Mouse (Mus musculus) spleen, postnatal 14 days (tissue): ENCODE measurements around the gene Cntnap1.

Experiments
- DNase-seq, 2 experiments: peaks; one replicate each; pipeline ENCODE4 v3.0.0; 2021 to 2022; ENCODE audit warnings: low spot score in 2 of 2

Cntnap1 gene

DNA sequence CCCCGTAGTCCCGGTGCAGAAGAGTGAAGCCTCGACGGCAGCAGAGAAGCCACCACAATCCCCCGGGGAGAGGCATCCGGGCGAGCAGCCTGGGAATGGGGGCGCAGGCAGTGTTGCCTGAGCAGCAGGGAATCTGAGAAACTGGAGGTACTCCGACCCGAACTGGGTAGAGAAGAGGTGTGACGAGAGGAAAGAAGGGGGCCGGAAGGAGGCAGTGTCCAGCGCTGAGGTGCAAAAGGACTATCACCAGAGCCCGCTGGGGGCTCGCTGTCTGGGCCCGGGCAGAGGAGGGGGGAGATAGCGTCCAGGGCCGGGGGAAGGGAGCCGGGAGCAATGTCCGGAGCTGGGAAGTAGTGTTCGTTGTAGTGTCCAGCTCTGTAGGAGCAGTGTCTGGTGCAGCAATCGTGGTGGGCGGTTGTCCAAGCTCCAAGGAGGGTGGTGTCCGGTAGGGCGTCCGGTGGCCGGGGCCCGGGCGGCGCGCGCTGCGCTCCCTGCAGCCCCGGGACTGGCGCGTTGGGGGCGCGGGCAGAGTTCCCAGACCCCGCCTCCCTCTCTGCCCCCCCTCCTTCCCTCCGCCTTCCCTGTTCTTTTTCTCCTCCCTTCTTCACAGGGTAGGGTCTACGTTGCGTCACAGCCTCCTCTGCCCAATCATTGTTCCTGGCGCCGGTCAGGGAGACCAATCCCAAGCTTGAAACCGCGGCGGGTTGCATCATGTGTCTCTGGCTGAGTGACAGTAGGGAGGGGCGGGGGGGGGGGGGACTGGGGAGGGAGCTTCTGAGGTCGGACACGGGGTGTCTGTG is 688 bp downstream of the Cntnap1 start, which contains the start of gene Plekhh3:
Gene Plekhh3 (minus strand): TSS at position 541 of the 800 bp plus-strand sequence.
- DNase-seq = peak; percentile 56 to 60

DNA sequence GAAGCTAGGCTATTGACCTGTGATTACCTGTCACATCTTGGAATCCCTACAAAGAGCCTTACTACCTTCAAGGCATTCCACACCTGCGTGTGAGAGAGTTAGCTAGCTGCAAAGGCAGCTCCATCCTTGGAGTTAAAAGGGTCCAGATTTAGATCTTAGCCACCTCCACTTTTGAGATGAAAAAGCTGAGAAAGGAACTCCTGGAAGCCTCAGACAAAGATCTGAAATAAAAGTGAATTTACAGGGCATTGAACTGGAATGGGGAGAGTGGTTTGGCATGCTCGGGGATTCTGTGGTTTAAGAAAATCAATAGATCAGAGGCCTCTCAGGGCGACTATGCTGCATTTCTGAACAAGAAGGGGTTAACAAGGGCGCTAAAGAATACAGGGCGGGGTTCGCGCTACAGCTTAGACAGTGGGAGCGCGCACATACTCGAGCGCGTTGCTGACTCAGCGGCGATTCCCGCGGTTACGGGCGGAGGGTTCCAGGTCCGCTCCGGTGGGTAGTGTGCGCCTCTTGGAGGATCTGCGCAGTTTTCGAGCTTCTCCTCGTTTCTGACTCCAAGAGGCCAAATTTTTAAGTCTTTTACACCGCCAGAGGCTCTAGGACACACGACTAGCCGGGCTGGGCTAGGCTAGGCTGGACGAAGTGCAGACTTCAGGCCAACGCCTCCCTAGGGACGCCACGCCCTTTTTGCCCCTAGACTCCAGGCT is 1.6 kb downstream of the Cntnap1 start:
- no peak for DNase-seq

DNA sequence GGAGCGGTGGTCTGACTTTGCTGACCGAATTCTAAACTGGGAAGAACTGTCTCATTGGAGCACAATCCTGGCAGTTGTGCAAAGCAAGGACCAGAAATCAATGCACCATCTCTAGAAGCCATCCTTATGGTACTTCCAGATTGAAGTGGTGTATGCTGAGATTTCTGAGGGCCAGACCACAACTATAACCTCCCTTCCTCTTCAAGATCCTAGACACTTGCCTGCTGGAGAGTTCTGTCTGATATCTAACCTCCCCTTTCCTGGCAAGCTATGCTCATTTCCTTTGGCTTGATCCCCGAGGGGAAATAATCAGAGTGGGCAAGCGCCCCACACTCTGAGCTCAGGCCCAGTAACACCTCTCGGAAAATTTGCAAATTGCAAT is 2.1 kb downstream of the Cntnap1 start:
- no peak for DNase-seq

DNA sequence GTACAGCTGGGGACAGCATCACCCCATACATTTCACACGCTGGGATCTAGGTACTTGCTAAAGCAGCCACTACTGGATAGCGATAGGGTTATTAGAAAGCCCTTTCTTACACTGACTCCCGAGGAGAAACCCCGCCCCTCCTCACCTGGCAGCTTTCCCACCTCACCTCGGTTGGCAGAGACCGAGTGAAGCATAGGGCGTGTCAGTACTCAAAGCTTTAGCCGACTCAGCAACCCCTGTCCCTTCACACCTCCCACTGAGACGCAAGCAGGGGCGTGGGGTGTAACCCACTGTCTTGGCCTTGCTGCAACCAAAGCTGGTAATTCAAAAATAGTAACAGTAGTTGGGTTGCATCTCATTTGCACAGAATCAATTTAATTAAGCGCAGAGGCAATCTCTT is 2.8 kb downstream of the Cntnap1 start:
- no peak for DNase-seq

DNA sequence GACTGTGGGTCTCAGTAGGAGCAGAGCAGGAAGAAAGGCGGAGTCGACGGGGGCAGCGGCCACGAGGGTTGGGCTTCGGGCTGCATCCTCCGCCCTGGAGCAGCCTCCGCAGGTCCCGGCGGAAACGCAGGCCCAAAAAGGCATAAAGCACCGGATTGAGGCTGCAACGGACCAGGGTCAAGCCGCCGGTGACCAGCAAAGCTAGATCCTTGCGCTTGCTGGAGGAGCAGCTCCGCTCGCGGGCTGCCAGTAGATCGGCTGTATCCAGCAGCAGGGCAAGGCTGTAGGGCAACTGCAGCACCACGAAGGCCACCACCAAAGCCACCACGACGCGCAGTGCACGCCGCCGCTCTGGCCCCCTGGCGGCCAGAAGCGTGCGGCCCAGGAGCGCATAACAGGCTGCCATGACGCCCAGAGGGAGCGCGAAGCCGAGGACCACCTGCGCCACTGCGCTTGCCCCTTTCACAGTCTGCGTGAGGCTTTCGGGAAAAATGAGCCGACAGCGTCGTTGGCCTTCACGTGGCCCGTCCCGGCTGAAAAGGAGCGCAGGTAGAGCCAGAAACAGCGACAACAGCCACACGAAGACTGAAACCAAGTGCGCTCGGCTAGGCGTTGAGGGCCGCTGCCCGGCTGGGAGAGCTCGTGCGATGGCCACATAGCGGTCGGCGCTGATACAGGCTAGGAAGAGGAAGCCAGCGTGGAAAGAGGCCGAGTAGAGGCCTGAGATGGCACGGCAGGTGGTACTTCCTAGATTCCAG is 3.5 kb downstream of the Cntnap1 start:
- peak; percentile 48 to 69 for DNase-seq

DNA sequence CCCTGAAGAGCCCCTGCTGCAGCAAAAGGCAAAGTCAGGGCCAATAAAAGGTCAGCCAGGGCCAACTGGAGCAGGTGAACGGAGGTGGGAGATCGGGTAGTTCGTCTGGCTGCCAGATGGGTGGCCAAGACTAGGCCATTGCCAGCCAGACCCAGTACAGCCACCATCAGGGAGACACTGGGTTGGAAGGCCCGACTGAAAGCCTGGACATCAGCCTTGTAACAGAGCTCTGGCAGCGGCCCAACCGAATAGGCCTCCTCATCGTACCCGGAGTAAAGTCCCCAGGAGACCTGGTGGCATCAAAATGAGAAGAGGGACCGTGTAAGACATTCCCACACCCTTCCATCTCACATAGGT is 4.0 kb downstream of the Cntnap1 start:
- DNase-seq = no peak

DNA sequence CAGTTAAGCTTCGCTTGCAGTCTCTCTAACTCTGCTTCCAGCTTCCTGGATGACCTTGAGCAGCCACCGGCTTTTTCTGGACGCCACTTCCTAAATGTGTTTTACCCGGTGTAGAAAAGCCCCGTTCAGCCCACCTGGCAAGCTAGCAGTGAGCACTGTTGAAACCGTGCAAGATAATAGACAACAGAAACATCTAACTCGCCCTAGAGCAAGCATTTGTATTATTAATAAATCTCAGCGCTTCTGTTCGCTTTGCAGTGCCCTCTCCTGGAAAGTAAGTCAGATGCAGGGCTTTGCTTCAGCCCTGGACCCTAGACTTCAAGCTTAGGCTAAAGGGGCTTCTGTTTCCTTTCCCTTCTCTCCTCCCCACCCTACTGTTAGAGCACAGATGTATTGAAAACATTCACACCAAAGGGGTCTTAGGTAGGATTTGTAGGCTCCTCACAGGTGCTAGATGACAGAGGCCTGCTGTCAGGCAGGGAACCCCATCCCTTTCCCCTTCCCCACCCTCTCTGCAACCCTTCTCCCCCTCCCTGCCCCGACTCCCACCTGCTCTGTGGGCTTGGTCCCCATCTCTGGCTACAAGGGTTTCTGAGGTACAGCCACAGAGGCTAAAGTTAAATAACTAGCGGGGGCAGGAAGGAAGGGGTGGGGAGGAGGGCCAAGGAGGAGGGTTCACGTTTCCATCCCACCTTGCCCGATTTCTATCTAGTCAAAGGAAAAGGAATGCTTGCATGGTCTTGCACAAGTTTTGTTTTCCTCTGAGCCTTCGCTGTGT is 4.7 kb downstream of the Cntnap1 start, which contains the start of gene Ccr10:
Gene Ccr10 (minus strand): TSS at position 593 of the 778 bp plus-strand sequence.
- DNase-seq = no peak

DNA sequence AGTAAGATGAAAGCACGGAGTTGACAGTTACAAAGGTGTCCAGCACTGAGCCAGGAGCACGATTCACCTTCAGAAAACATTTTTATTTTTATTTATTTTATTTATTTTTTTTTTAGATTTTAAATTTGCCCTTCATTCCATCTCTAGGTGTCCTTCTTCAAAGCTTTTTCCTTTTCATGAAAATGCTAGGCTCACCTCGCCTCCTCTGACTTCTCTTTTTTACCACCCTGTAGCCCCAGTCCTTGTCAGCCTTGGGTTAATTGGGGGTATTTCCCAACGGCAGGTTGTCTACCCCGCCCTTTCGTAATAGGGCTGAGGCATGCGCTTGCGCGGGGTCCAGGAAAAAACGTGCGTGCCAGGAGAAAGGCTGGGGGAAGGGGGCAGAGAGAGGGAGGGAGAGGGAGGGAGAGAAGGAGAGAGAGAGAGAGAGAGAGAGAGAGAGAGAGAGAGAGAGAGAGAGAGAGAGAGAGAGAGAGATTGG is 5.4 kb downstream of the Cntnap1 start:
- DNase-seq = no peak

DNA sequence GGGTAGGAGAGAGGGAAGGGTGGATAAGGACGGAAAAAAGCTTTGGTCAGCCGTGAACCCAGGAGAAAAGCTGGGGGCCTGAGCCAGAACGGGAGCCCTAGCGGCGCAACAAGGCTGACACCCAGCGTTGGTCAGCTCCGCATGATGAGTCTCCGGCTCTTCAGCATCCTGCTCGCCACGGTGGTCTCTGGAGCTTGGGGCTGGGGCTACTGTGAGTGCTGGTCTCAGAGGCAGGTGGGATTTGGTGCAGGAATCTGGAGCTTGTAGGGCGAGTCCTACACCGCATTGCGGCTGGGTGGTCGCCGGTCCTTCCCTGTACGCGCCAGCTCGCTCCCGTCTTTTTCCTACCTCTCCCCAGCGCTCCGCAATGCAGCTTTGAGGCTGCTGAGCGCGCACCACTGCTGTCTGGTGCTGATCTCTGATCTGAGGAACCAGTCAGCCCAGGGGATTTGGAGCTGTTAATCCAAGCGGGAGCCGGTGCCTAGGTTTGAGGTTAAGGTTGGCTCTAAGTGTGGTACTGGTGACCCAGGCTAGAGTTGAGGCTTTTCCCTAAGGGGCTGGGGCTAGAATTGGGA is 5.9 kb downstream of the Cntnap1 start:
- no peak for DNase-seq

DNA sequence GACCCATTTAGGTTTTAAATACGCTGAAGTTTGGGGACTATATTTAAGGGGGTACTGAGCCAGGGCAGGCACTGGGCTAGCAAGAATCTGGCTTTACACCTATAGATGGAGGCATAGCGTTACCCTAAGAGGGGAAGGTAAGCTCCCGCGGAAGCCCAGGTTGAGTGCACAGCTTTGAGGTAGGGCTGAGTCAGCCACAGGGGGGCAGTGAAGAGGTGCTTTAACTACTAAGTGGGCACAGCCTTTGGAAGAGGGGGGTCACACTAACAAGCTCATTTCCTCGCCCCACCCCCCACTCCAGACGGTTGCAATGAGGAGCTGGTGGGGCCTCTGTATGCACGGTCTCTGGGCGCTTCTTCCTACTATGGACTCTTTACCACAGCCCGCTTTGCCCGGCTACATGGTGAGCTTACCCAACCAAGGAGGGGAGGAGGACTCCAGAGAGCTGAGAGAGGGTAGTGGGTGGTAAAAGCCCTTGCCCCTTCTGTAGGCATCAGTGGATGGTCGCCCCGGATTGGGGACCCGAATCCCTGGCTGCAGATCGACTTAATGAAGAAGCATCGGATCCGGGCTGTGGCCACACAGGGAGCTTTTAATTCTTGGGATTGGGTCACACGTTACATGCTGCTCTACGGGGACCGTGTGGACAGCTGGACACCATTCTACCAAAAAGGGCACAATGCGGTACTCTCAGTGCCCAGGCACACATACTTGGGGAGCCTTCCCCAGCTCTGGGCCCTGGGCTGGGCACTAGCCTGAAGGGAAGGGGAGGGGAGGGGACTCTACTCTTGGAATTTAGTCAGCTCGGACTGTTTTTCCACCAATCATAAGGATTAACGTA is 6.8 kb downstream of the Cntnap1 start:
- peak; percentile 43 to 60 for DNase-seq

DNA sequence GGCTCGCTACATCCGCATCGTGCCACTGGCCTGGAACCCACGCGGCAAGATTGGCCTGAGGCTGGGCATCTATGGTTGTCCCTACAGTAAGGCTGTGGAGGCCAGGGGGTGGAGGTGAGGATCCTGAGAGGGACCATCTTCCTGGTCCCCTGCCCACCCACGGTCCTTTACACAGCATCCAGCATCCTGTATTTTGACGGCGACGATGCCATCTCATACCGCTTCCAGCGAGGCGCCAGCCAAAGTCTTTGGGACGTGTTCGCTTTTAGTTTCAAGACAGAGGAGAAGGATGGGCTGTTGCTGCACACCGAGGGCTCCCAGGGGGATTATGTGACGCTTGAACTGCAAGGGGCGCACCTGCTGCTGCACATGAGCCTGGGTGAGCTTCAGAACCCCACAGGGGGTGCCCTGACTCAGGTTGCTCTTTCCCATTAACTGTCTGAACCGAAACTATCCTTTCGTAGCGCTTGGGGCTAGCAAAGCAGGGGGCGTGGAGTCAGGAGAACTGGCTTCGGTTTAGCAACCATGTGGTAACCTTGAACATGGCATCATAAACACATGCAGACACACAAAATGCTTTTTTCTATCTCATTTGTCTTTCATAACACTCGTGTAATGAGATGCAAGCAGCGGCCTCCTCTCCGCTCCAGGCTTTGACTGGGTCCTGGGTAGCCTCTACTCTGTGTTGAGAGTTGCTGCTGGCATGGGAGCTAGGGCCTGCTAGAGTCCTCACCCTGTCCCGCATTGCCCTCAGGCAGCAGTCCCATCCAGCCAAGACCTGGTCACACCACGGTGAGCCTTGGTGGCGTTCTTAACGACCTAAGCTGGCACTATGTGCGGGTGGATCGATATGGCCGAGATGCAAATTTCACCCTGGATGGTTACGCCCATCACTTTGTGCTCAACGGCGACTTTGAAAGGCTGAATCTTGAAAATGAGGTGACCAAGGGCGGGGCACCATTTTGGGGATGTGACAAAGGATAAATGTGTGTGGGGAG is 8.0 kb downstream of the Cntnap1 start:
- DNase-seq = no peak

DNA sequence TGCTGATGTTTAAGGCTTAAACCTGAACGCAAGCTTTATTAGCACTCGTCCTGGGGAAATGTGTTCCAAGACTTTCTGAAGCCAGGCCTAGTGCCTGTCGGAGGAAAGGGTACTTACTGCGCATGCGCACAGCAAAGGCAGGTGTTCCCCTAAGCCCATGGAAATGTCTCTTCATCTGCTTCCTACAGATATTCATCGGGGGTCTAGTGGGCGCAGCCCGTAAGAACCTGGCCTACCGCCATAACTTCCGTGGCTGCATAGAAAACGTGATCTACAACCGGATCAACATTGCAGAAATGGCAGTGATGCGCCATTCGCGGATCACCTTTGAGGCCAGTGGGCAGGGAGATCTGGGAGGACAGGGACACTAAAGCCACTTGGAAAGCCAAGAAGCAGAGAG is 9.0 kb downstream of the Cntnap1 start:
- no peak for DNase-seq

DNA sequence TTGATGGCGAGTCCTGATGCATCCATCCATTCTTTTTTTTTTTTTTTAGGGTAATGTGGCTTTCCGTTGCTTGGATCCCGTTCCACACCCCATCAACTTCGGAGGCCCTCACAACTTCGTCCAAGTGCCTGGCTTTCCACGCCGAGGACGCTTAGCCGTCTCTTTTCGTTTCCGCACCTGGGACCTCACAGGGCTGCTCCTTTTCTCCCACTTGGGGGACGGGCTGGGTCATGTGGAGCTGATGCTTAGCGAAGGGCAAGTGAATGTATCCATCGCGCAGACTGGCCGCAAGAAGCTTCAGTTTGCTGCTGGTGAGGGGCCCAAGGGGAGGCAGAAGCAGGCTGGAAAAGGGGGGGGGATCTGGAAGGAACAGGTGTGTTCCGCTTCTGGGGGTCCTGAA is 9.9 kb downstream of the Cntnap1 start:
- no peak for DNase-seq

DNA sequence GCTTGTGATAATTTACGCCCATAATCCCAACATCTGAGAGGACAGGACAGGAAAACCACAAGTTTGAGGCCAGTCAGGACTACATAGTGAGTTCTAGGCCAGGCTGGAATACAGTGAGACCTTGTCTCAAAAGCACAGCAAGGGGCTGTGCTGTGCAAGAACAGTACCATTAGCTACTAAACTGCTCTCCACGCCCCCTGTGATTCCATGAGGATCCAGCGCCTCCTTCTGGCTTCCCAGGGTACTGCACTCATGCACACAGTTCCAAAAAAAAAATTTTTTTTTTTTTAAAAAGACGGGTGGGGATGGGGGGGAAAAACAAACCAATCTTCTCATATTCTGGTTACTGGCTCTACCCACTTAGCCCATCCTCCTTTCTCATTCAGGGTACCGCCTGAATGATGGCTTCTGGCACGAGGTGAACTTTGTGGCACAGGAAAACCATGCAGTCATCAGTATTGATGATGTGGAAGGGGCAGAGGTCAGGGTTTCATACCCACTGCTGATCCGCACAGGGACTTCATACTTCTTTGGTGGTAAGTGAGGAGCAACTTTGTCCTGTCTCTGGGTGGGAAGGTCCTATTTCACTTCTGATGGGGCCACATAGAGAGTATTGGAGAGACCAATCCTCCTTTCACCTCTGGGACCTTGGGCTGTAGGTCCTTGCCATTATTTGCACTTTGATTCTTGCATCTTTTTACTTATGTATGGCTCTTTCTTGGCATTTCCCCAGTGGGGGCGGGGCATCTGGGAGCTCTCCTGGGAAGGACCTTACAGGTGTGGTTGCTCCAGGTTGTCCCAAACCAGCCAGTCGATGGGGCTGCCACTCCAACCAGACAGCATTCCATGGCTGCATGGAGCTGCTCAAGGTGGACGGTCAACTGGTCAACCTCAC is 10.8 kb downstream of the Cntnap1 start:
- peak in 1 of 2 experiments; percentile 56 for DNase-seq

DNA sequence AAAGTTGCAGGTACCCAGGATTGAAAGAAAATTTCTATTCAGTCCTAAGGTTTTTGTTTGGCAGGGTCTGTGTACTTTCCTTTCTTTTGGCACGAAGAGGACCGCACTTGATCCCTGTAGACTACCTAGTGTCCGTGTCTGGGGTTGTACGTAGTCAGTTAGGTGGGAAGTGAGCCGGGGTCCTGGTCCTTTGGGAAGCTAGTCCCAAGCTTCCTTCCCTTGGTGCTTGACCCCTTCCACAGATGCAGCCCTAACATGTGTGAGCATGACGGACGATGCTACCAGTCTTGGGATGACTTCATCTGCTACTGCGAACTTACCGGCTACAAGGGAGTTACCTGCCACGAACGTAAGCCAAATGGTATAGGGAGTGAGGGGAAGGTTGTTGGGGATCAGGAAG is 11.6 kb downstream of the Cntnap1 start:
- DNase-seq = no peak

DNA sequence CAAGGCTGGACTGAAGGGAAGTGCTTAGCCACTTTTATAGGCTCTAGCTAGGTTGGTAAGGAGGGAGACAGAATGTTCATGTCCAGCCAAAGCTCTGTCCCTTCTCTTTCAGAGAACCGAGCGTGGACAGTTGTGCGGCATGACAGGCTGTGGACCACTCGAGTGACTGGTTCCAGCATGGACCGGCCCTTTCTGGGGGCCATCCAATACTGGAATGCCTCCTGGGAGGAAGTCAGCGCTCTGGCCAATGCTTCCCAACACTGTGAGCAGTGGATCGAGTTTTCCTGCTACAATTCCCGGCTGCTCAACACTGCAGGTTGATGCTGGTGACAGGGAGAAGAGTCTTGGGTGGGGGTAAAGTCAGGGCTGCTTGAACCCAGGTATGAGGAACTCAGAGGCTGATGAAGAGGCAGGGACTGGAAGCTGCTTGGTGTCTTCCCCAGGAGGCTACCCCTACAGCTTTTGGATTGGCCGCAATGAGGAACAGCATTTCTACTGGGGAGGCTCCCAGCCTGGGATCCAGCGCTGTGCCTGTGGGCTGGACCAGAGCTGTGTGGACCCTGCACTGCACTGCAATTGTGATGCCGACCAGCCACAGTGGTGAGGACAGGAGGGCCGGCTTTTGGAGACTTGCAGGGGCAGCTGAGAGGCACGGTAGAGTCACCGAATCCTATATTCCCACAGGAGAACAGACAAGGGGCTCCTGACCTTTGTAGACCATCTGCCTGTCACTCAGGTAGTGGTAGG is 12.6 kb downstream of the Cntnap1 start:
- DNase-seq = no peak

DNA sequence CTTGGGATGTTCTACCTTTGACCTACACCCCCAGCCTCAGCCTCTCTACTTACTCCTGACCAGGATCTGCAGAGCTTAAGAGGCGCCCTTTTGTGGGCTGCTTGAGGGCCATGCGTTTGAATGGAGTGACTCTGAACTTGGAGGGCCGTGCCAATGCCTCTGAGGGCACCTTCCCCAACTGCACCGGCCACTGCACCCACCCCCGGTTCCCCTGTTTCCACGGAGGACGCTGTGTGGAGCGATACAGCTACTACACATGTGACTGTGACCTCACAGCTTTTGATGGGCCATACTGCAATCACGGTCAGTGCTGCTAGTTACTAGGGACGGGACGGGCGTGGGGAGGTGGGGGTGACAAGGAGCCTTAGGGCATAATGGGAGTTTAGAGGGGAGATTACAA is 14.7 kb downstream of the Cntnap1 start:
- DNase-seq = no peak
